Mouse (Mus musculus): ENCODE results near the gene Rab6b. TPM values are rescaled to one million over a fixed set of nuclear protein-coding genes. Genes with fewer than 3 reads are reported as not detected.

Gene Rab6b
- polyA plus RNA-seq, 1 experiment from 2014 or later, result 126 TPM

DNA sequence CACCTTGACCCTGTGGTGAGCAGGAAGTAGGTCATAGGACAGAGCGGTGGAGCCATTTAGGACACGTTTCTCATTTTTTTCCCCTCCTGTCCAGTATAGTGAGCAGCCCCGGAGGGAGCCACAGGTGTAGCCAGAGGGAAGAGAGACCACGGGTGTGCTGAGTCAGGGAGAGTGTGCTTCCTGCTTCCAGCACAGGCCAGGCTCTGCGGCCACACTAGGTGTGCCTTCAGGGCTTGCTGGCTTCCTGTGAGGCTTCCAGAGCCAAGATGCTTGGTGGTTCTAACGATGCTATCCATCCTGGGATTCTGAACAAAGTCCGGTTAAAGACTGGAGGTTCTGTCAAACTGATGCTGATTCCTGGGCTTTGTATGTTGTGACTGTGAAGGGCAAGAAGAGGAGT, 10.0 kb downstream of the Rab6b start:
- H3K4me1 ChIP-seq (replicated peaks), result peaks cover 43% of the 10 kb centered on the region
- WGBS, result 87% methylated on average over 7 of the region's 7 CpGs

DNA sequence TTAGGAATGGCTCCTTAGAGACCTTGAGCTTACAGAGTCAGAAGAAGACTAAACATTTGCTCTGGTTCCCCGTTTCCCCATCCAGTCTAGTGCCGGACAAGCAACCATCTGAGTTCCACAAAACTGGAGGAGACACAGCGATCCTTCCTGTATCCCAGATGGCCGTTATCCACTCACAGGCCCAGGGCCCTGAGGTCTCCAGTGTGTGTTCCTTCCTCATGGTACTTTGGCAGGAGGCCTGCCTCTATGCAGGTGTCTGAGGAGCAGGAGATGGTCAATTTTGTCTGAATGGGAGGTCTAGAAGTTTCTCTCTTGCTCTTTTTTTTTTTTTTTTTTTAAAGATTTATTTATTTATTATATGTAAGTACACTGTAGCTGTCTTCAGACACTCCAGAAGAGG, 13.2 kb downstream of the Rab6b start:
- Histone ChIP-seq H3K9me3 (no peaks in the 10 kb centered on the region), H3K4me3 (no peak overlapping the region), H3K27me3 (no peaks in the 10 kb centered on the region), H3K9ac (no peak overlapping the region), H3K36me3 (peaks cover 5% of the 10 kb centered on the region; the same call in 1 of the 2 replicates), H3K4me1 (replicated peaks) (peaks cover 13% of the 10 kb centered on the region), H3K27ac (replicated peaks) (no peak overlapping the region), H3K4me2 (no peak overlapping the region)
- ATAC-seq (ENCODE audit: low FRiP score, low read depth), result no peak
- WGBS, result 94% methylated on average over 4 of the region's 4 CpGs

More for the DNA sequence above, 10.0 kb downstream of the Rab6b start:
- Histone ChIP-seq H3K36me3 (no peaks in the 10 kb centered on the region), H3K27me3 (no peaks in the 10 kb centered on the region), H3K4me2 (no peak overlapping the region), H3K9ac (no peak overlapping the region), H3K27ac (replicated peaks) (no peak overlapping the region), H3K9me3 (no peaks in the 10 kb centered on the region), H3K4me3 (no peak overlapping the region)
- no peak for ATAC-seq (ENCODE audit: low FRiP score, low read depth)

DNA sequence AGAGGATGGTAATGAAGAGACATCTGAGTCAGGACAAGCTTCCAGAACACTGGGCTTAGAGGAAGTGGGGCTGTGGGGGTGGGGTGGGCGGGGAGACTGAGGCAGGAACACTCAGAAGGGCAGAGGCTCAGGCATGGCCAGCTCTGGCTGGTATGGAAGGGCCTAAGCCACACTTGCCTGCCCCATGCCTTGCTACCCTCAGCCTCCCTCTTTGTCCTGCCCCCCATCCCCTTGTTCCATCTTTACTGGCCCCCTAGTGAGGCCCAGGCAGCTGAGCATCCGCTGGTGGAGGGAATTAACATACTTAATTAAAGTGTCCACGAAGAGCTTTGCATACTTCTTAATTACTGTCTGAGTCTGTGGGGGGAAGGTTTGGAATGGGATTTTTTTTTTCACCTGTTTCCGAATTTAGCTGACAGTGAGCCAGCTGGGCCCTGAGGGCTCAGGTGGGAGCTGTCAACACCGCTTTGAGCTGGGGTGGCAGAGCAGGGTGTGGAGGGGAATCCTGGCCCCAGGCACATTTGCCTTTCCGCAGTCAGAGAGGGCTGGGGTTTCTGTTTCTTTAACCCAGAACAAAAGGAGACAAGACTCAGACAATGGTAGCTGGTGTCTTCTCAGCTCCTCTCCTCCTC, 22.0 kb downstream of the Rab6b start:
- Histone ChIP-seq H3K9me3 (no peaks in the 10 kb centered on the region), H3K4me1 (replicated peaks) (peaks cover 54% of the 10 kb centered on the region), H3K9ac (0 out of 2 replicates have a peak overlapping the region, but pooled peaks have one; percentile 0), H3K27ac (replicated peaks) (peak overlapping the region; percentile 66), H3K4me2 (no peak overlapping the region), H3K36me3 (peaks cover 4% of the 10 kb centered on the region; the same call in 1 of the 2 replicates), H3K4me3 (no peak overlapping the region), H3K27me3 (no peaks in the 10 kb centered on the region)
- WGBS, result 23% methylated on average over 6 of the region's 6 CpGs
- ATAC-seq (ENCODE audit: low FRiP score, low read depth), result 0 out of 2 replicates have a peak, but pooled peaks have one; percentile 12

DNA sequence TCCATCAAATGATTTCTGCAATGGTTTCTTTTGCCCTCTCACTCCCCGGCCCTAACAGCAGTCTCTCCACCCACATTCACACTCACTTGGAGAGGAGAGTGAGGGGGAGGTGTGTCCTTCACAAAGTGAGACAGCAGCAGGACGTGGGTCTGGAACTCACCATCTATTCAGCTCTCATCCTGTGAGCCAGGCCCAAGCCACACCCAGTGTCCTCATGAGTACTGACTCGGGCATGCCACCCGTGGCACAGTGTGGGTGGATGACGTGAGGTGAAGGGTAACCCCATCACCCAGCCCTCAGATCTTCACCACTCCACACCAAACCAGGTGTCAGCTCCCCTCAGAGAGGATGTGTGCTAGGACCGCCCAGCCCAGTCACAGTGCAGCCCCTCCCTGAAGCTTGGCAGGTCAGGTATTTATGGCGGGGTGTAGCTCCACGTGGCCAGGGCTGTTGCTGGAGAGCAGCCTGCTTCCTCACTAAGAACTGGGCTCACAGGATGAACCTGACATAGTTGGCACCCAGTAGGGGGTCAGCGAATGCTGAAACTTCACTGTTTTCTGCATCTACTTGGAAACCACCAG, 23.0 kb downstream of the Rab6b start:
- WGBS, result 61% methylated on average over 9 of the region's 9 CpGs
- ATAC-seq (ENCODE audit: low FRiP score, low read depth), result peak; percentile 15; the same call in 1 of the 2 replicates
- Histone ChIP-seq H3K27me3 (no peaks in the 10 kb centered on the region), H3K27ac (replicated peaks) (peak overlapping the region; percentile 66), H3K4me1 (replicated peaks) (peaks cover 60% of the 10 kb centered on the region), H3K9ac (0 out of 2 replicates have a peak overlapping the region, but pooled peaks have one; percentile 0), H3K4me3 (no peak overlapping the region), H3K4me2 (no peak overlapping the region), H3K9me3 (no peaks in the 10 kb centered on the region), H3K36me3 (no peaks in the 10 kb centered on the region)

DNA sequence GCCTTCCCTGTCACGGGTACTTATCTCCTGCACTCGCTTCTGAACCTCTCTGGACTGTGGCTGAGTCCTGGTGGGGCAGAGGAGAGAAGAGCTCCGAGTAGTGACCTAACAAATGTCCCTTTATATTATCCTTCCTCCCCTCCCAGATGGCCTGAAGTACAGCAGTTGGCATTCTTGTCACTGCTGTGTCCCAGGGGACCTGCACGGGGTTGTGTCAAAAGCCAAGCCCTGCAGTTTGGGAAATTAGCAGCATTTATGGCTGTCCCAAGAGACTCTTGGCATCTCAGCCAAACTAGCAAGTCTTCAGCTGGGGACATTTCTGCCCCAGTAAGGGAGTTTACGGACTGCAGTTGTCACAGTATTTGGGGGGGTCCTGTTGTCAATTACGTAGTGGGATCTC, 27.9 kb downstream of the Rab6b start:
- no peak overlapping the region for H3K9ac ChIP-seq
- H3K4me3 ChIP-seq, result no peak overlapping the region
- ATAC-seq (ENCODE audit: low FRiP score, low read depth), result no peak
- H3K36me3 ChIP-seq, result peaks cover 21% of the 10 kb centered on the region
- no peak overlapping the region for H3K4me2 ChIP-seq
- H3K27ac ChIP-seq (replicated peaks), result no peak overlapping the region
- no peaks in the 10 kb centered on the region for H3K9me3 ChIP-seq
- peaks cover 47% of the 10 kb centered on the region for H3K4me1 ChIP-seq (replicated peaks)
- 50% methylated on average over 6 of the region's 6 CpGs for WGBS
- H3K27me3 ChIP-seq, result no peaks in the 10 kb centered on the region

DNA sequence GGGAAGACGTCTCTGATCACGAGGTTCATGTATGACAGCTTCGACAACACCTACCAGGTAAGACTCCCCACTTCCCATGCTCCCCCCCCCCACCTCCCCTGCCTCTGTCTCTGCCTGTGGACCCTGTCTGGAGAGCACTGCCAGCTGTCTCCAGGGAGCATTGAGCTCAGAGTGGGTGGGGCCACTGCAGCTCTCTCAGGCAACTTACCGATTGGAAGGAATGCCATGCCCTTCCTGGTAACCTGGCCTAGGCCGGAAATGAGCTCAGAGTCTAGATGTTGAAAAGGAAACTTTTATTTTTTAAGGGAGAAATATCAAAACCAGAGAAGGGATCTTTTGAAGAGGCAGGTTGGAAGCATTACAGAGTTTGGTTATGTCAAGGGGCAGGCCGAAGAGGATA, 28.8 kb downstream of the Rab6b start:
- Histone ChIP-seq H3K9ac (no peak overlapping the region), H3K27ac (replicated peaks) (no peak overlapping the region), H3K4me3 (no peak overlapping the region), H3K4me2 (no peak overlapping the region), H3K36me3 (peaks cover 21% of the 10 kb centered on the region), H3K27me3 (no peaks in the 10 kb centered on the region), H3K9me3 (no peaks in the 10 kb centered on the region), H3K4me1 (replicated peaks) (peaks cover 50% of the 10 kb centered on the region)
- 88% methylated on average over 6 of the region's 6 CpGs for WGBS
- ATAC-seq (ENCODE audit: low FRiP score, low read depth), result no peak

DNA sequence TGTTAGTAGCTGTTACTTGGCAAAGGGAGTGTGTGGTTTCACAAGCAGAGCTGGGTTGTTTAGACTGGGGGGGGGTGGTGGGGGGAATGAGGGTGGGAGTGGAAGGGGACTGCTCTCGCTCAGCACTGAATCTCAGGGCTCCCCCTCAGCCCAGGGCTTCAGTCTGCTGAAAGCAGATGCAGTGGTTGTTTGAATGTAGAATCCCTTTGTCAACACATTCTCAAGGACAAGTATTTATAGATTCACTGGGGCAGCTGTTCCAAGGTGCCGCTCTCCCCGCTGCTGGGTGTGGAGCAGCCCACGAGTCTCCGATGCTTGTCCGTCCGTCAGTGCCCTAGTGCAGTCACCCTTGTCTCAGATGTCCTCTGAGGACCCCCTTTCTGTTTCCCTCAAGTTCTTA, 29.7 kb downstream of the Rab6b start:
- Histone ChIP-seq H3K4me2 (no peak overlapping the region), H3K27ac (replicated peaks) (no peak overlapping the region), H3K4me3 (no peak overlapping the region), H3K9me3 (no peaks in the 10 kb centered on the region), H3K4me1 (replicated peaks) (peaks cover 54% of the 10 kb centered on the region), H3K36me3 (peaks cover 21% of the 10 kb centered on the region), H3K27me3 (no peaks in the 10 kb centered on the region), H3K9ac (no peak overlapping the region)
- WGBS, result 88% methylated on average over 7 of the region's 7 CpGs
- ATAC-seq (ENCODE audit: low FRiP score, low read depth), result no peak

DNA sequence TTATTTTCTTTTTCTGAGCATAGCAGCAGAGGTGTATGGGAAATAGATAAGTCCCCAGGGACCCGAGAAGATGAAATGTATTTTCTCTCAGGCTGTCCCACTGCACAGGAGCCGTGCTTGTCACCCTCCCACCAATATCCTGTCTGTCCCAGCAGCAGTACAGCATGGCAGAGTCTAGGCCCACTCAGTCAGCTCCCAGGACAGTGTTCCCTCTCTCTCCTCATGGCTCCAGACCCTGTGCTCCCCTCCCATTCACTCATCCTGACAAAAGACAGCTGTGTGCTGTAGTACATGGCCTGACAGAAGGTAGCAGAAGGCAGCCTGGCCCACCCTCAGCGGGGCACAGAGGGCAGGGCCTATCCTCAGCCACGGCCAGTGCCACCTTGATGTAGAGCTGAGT, 32.3 kb downstream of the Rab6b start:
- Histone ChIP-seq H3K27me3 (no peaks in the 10 kb centered on the region), H3K9ac (no peak overlapping the region), H3K9me3 (no peaks in the 10 kb centered on the region), H3K4me1 (replicated peaks) (peaks cover 64% of the 10 kb centered on the region), H3K4me3 (no peak overlapping the region), H3K36me3 (peaks cover 21% of the 10 kb centered on the region), H3K4me2 (no peak overlapping the region), H3K27ac (replicated peaks) (0 out of 2 replicates have a peak overlapping the region, but pooled peaks have one; percentile 17)
- ATAC-seq (ENCODE audit: low FRiP score, low read depth), result peak; percentile 7; the same call in 1 of the 2 replicates
- 48% methylated on average over 4 of the region's 4 CpGs for WGBS

DNA sequence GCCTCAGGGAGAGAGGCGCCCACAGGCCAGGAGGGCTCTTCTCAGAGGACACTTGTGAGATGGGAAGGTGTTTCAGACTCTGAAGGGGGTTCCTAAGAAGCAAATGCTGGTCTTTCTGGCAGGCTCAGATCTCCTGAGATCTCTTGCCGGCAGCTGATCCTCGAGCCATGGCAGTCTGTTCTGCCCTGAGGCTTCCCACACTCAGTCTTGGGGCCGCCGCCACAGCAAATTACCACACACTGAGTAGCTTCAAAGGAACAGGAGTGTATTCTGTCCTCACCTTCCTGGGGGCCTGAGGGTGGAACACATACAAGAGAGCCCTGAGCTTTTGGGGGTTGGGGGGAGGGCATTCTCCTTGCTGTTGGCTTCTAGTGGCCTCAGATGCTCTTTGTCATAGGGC, 33.8 kb downstream of the Rab6b start:
- peaks cover 55% of the 10 kb centered on the region for H3K4me1 ChIP-seq (replicated peaks)
- ATAC-seq (ENCODE audit: low FRiP score, low read depth), result no peak
- no peak overlapping the region for H3K4me2 ChIP-seq
- peak overlapping the region; percentile 69 for H3K27ac ChIP-seq (replicated peaks)
- H3K9me3 ChIP-seq, result no peaks in the 10 kb centered on the region
- no peaks in the 10 kb centered on the region for H3K27me3 ChIP-seq
- peaks cover 21% of the 10 kb centered on the region for H3K36me3 ChIP-seq
- no peak overlapping the region for H3K4me3 ChIP-seq
- 42% methylated on average over 5 of the region's 5 CpGs for WGBS
- no peak overlapping the region for H3K9ac ChIP-seq

DNA sequence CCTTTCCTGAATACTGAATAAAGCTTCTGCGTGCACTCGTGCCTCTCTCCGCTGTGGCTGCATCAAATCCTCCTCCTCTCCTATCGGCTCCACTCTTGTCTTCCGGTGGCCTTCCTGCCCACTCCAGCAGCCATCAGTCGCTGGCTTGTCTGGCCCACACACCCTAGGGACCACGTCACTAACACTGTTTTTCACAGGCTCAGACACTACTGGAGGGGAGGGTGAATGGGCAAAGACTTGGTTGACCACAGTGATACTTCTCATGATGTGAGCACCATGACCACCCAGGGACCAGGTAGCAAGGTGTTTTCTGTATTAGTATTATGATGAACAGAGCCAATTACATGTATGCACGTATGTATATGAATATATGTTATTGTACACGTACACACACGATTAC, 34.7 kb downstream of the Rab6b start:
- H3K9me3 ChIP-seq, result no peaks in the 10 kb centered on the region
- H3K27me3 ChIP-seq, result no peaks in the 10 kb centered on the region
- H3K27ac ChIP-seq (replicated peaks), result peak overlapping the region; percentile 69
- H3K4me2 ChIP-seq, result 0 out of 2 replicates have a peak overlapping the region, but pooled peaks have one; percentile 28
- H3K4me3 ChIP-seq, result no peak overlapping the region
- ATAC-seq (ENCODE audit: low FRiP score, low read depth), result no peak
- peaks cover 22% of the 10 kb centered on the region for H3K36me3 ChIP-seq
- H3K9ac ChIP-seq, result no peak overlapping the region
- H3K4me1 ChIP-seq (replicated peaks), result peaks cover 55% of the 10 kb centered on the region
- 32% methylated on average over 10 of the region's 10 CpGs for WGBS

DNA sequence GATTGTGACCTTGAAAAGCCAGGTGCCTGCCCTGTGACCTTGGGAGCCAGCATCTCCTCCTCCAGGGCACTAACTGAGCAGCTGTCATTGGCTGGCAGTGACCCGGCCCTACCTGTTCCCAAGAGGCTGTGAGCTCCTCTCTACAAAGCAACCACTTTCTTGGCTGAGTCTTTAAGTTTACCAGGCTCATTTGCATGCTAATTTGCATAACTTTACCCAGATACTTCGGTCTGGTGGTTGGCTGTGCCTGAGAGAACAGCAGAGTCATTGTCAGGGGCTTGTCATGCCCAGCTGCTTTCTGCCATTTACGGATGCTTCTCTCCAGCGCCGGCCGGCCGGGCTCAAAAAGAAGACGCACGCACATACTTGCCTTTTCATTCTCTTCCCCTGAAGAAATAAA, 35.1 kb downstream of the Rab6b start:
- Histone ChIP-seq H3K27ac (replicated peaks) (peak overlapping the region; percentile 69), H3K9ac (no peak overlapping the region), H3K4me1 (replicated peaks) (peaks cover 55% of the 10 kb centered on the region), H3K9me3 (no peaks in the 10 kb centered on the region), H3K4me2 (peak overlapping the region; percentile 28; the same call in 1 of the 2 replicates), H3K4me3 (no peak overlapping the region), H3K36me3 (peaks cover 18% of the 10 kb centered on the region), H3K27me3 (no peaks in the 10 kb centered on the region)
- peak; percentile 67 for ATAC-seq (ENCODE audit: low FRiP score, low read depth)
- 6% methylated on average over 9 of the region's 9 CpGs for WGBS

DNA sequence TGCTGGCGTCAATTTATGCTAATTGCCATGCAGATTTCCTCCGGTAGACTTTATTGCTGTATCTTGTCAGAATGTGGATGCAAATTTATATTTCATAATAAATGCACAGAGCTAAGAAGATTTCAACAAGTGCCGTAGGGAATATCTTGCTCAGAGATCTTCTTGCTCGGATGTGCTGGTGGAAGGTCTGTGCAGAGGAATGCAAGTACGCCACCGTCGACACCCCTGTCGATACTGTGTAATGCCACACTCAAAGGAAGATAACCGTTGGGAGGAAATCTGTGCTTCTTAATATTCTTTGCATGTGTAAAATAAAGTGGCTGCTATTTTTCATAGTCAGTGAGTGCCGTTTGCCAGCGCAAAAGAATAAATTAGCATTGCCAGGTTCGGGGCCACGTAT, 35.5 kb downstream of the Rab6b start:
- Histone ChIP-seq H3K9me3 (no peaks in the 10 kb centered on the region), H3K4me3 (no peak overlapping the region), H3K4me2 (peak overlapping the region; percentile 28; the same call in 1 of the 2 replicates), H3K9ac (no peak overlapping the region), H3K36me3 (peaks cover 17% of the 10 kb centered on the region), H3K27ac (replicated peaks) (peak overlapping the region; percentile 69), H3K4me1 (replicated peaks) (peaks cover 55% of the 10 kb centered on the region), H3K27me3 (no peaks in the 10 kb centered on the region)
- ATAC-seq (ENCODE audit: low FRiP score, low read depth), result 0 out of 2 replicates have a peak, but pooled peaks have one; percentile 27
- WGBS, result 19% methylated on average over 13 of the region's 13 CpGs
